Comparison of ENCODE assay signal across 9 mouse cellular contexts in the genomic region with DNA sequence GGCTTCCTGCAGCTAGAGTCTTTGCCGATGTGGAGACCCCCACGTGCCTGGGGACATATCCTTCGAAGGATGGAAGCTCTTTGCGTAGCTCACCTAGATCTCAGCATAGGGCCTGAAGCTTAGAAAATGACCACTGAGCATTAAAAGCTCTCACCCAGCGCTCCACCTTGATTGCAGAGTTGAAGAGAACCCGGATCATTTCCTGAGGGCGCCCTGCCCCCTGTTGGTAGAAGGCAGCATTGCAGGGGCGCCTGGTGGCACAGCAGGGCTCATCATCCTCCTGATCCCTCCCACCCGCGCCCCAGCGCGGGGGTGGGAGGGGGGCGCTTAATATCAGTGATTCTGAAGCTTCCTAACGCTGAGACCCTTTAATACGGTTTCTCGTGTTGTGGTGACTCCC. TPM values are rescaled to one million over a fixed set of nuclear protein-coding genes. Genes with fewer than 3 reads are reported as not detected.
DNase-seq lines count a peak whose midpoint lies in the region; ATAC-seq and TF ChIP-seq lines count a peak whose summit lies in the region.
"Had no signal": no experiment of that assay in that cellular context is flagged by ENCODE, and none has a peak within 500 bp of the region (broad histone marks: within the 10 kb centered on the region; RNA-seq: fewer than 3 reads in every experiment).

No protein-coding gene starts in this region.

- TF ChIP-seq CTCF in kidney, postnatal 0 days (IDR thresholded peaks at IDR 0.05; ENCODE audit: low read depth) = peak; percentile 87
- peak; percentile 91 for TF ChIP-seq CTCF in small intestine, adult 2 months (IDR thresholded peaks at IDR 0.05; ENCODE audit: extremely low read depth, insufficient read length, insufficient replicate concordance, low read depth, low read length)

- 12% methylated on average over 16 of the region's 16 CpGs for WGBS in midbrain, embryonic 11.5 days
- 16% methylated on average over 16 of the region's 16 CpGs for WGBS in midbrain, embryonic 15.5 days
- WGBS in kidney, postnatal 0 days = 11% methylated on average over 16 of the region's 16 CpGs
- 11% methylated on average over 16 of the region's 16 CpGs for WGBS in lung, embryonic 16.5 days
- 11% methylated on average over 16 of the region's 16 CpGs for WGBS in small intestine, adult 2 months

- H3K36me3 ChIP-seq in midbrain, embryonic 11.5 days (ENCODE audit: control insufficient read depth, insufficient read depth, low read length) = no peaks in the 10 kb centered on the region
- H3K36me3 ChIP-seq in midbrain, embryonic 15.5 days (replicated peaks) = no peaks in the 10 kb centered on the region
- no peaks in the 10 kb centered on the region for H3K36me3 ChIP-seq in kidney, postnatal 0 days (ENCODE audit: insufficient read depth, low read length)
- H3K36me3 ChIP-seq in lung, embryonic 16.5 days (ENCODE audit: control insufficient read depth, insufficient read depth, low read length) = no peaks in the 10 kb centered on the region
- H3K36me3 ChIP-seq in small intestine, adult 2 months (ENCODE audit: control insufficient read depth, insufficient read depth, low read length) = no peaks in the 10 kb centered on the region
- H3K36me3 ChIP-seq: G1E had no signal

- TF ChIP-seq POLR2A in small intestine, adult 2 months (IDR thresholded peaks at IDR 0.05; ENCODE audit: low read depth, low read length) = no peak

- no peaks in the 10 kb centered on the region for H3K9me3 ChIP-seq in midbrain, embryonic 11.5 days (ENCODE audit: control insufficient read depth, low read length)
- no peaks in the 10 kb centered on the region for H3K9me3 ChIP-seq in midbrain, embryonic 15.5 days
- no peaks in the 10 kb centered on the region for H3K9me3 ChIP-seq in kidney, postnatal 0 days (replicated peaks; ENCODE audit: low read length)
- H3K9me3 ChIP-seq in lung, embryonic 16.5 days (ENCODE audit: control insufficient read depth, low read length) = no peaks in the 10 kb centered on the region

- no peak overlapping the region for H3K9ac ChIP-seq in midbrain, embryonic 11.5 days (ENCODE audit: low read length)
- H3K9ac ChIP-seq in midbrain, embryonic 15.5 days = no peak overlapping the region
- no peak overlapping the region for H3K9ac ChIP-seq in kidney, postnatal 0 days (ENCODE audit: low read depth, low read length)
- no peak overlapping the region for H3K9ac ChIP-seq in lung, embryonic 16.5 days (ENCODE audit: low read length)

- peaks cover 10% of the 10 kb centered on the region for H3K4me1 ChIP-seq in midbrain, embryonic 11.5 days (ENCODE audit: control insufficient read depth, insufficient read depth, low read length)
- peaks cover 7% of the 10 kb centered on the region; the same call in 1 of the 2 replicates for H3K4me1 ChIP-seq in midbrain, embryonic 15.5 days
- H3K4me1 ChIP-seq in kidney, postnatal 0 days (replicated peaks; ENCODE audit: insufficient read depth, low read length) = no peaks in the 10 kb centered on the region; the same call in 1 of the 2 replicates
- no peaks in the 10 kb centered on the region; the same call in 1 of the 2 replicates for H3K4me1 ChIP-seq in lung, embryonic 16.5 days (replicated peaks; ENCODE audit: control insufficient read depth, insufficient read depth, low read length)
- peaks cover 3% of the 10 kb centered on the region for H3K4me1 ChIP-seq in small intestine, adult 2 months (ENCODE audit: control insufficient read depth, insufficient read depth, insufficient read length, low read length)

- no peak for ATAC-seq in midbrain, embryonic 11.5 days (ENCODE audit: low FRiP score)
- ATAC-seq in midbrain, embryonic 15.5 days (replicated peaks) = no peak
- no peak for ATAC-seq in kidney, postnatal 0 days (replicated peaks; ENCODE audit: low FRiP score, low read depth)
- ATAC-seq in lung, embryonic 16.5 days (ENCODE audit: low read depth) = 0 out of 2 replicates have a peak, but pooled peaks have one; percentile 6

- H3K27me3 ChIP-seq in midbrain, embryonic 11.5 days (ENCODE audit: control insufficient read depth, insufficient read depth, low read length) = no peaks in the 10 kb centered on the region; the same call in 1 of the 2 replicates
- no peaks in the 10 kb centered on the region for H3K27me3 ChIP-seq in midbrain, embryonic 15.5 days (replicated peaks)
- H3K27me3 ChIP-seq in kidney, postnatal 0 days (ENCODE audit: insufficient read depth, low read length) = no peaks in the 10 kb centered on the region
- no peaks in the 10 kb centered on the region; the same call in 1 of the 2 replicates for H3K27me3 ChIP-seq in lung, embryonic 16.5 days (ENCODE audit: control insufficient read depth, insufficient read depth, low read depth, low read length)
- no peaks in the 10 kb centered on the region for H3K27me3 ChIP-seq in small intestine, adult 2 months (ENCODE audit: control insufficient read depth, insufficient read depth, low read length)

- no peak overlapping the region for H3K27ac ChIP-seq in midbrain, embryonic 11.5 days (ENCODE audit: low read depth, low read length)
- no peak overlapping the region for H3K27ac ChIP-seq in midbrain, embryonic 15.5 days
- H3K27ac ChIP-seq in kidney, postnatal 0 days = no peak overlapping the region
- H3K27ac ChIP-seq in lung, embryonic 16.5 days (ENCODE audit: low read length) = no peak overlapping the region
- H3K27ac ChIP-seq in small intestine, adult 2 months (ENCODE audit: insufficient read depth, low read depth, low read length) = no peak overlapping the region

- no peak overlapping the region for H3K4me2 ChIP-seq in midbrain, embryonic 11.5 days
- no peak overlapping the region for H3K4me2 ChIP-seq in midbrain, embryonic 15.5 days
- H3K4me2 ChIP-seq in kidney, postnatal 0 days (ENCODE audit: low read length) = no peak overlapping the region
- H3K4me2 ChIP-seq in lung, embryonic 16.5 days (ENCODE audit: low read depth, low read length) = no peak overlapping the region

- DNase-seq in adrenal gland, adult (ENCODE audit: inconsistent age in 2 of 2, low spot score in 1 of 2) = peak; percentile 37 to 81
- DNase-seq in adrenal gland, postnatal 4 days (ENCODE audit: low spot score in 2 of 2) = no peak
- DNase-seq in midbrain, embryonic 11.5 days (ENCODE audit: low spot score, missing footprints) = peak; percentile 97
- peak; percentile 82 to 87 for DNase-seq in cerebellum, postnatal 10 days
- DNase-seq in kidney, postnatal 0 days (ENCODE audit: low spot score) = peak; percentile 60

- no peak overlapping the region for H3K4me3 ChIP-seq in midbrain, embryonic 11.5 days (ENCODE audit: low read depth, low read length)
- no peak overlapping the region for H3K4me3 ChIP-seq in midbrain, embryonic 15.5 days
- no peak overlapping the region for H3K4me3 ChIP-seq in kidney, postnatal 0 days (replicated peaks; ENCODE audit: low read depth, low read length)
- no peak overlapping the region for H3K4me3 ChIP-seq in lung, embryonic 16.5 days (ENCODE audit: low read length)
- H3K4me3 ChIP-seq in small intestine, adult 2 months (ENCODE audit: low read depth, low read length) = no peak overlapping the region

RNA-seq across cellular contexts. Expression of a gene that starts 16.8 kb away (rescaled TPM):
- 10 to 100 TPM; 57.4 to 69.1 TPM for total RNA-seq in adrenal gland, postnatal 4 days (2021)
- 29.9 and 31.0 TPM in 2 replicates for polyA plus RNA-seq in midbrain, embryonic 11.5 days (2014; fragmentation: Nextera tagmentation; extraction: Ambion mirVana)
- polyA plus RNA-seq in midbrain, embryonic 15.5 days (2015; fragmentation: Nextera tagmentation; extraction: Ambion mirVana) = 40.7 and 44.2 TPM in 2 replicates
- 356 and 370 TPM in 2 replicates for polyA plus RNA-seq in kidney, postnatal 0 days (2015; fragmentation: Nextera tagmentation; extraction: Ambion mirVana)
- polyA plus RNA-seq in lung, embryonic 16.5 days (2015; fragmentation: Nextera tagmentation; extraction: Ambion mirVana) = 83.3 and 86.2 TPM in 2 replicates
- 14.7 and 21.0 TPM in 2 replicates for polyA plus RNA-seq in small intestine, adult 2 months (2012; rRNA removed)
- total RNA-seq: G1E had no signal
- polyA plus RNA-seq: G1E had no signal

Comparison
In these comparisons a context has a peak if more than half of its experiments do, and no peak if none do; other contexts are left out.
1. DNase-seq: peak in adrenal gland, adult (2 of 2), midbrain, embryonic 11.5 days (single experiment), cerebellum, postnatal 10 days (2 of 2) and kidney, postnatal 0 days (single experiment); none in adrenal gland, postnatal 4 days (0 of 2).